Mouse (Mus musculus): ENCODE measurements around the gene Ate1. TPM values are rescaled to one million over a fixed set of nuclear protein-coding genes. Genes with fewer than 3 reads are reported as not detected.

The Ate1 gene
- polyA plus RNA-seq (2014; fragmentation: Illumina TruSeq; extraction: RNeasy Lipid Tissue Mini Kit (QIAGEN cat#74804); ENCODE audit: low read depth, low replicate concordance), result 22.7 TPM

GRCm38 (mm10) chr7:130520049-130520425 is at the start of gene Ate1:
Gene Ate1, minus strand, starts transcription at chr7:130520369.

Other genes starting within 250 kb of the Ate1 start
- 98.0 TPM for gene Nsmce4a, start 52.7 kb upstream of the Ate1 start, polyA plus RNA-seq (2014; fragmentation: Illumina TruSeq; extraction: RNeasy Lipid Tissue Mini Kit (QIAGEN cat#74804); ENCODE audit: low read depth, low replicate concordance)
- 4.2 TPM for gene Tacc2, start 57.1 kb upstream of the Ate1 start, polyA plus RNA-seq (2014; fragmentation: Illumina TruSeq; extraction: RNeasy Lipid Tissue Mini Kit (QIAGEN cat#74804); ENCODE audit: low read depth, low replicate concordance)